Mouse (Mus musculus): ENCODE measurements at regions not wholly inside any gene's neighbourhood (a gene's known extent, or its start where the extent isn't known, plus 50 kb on each side); places are given as distances from the start of the nearest gene placed in this dataset.

DNA sequence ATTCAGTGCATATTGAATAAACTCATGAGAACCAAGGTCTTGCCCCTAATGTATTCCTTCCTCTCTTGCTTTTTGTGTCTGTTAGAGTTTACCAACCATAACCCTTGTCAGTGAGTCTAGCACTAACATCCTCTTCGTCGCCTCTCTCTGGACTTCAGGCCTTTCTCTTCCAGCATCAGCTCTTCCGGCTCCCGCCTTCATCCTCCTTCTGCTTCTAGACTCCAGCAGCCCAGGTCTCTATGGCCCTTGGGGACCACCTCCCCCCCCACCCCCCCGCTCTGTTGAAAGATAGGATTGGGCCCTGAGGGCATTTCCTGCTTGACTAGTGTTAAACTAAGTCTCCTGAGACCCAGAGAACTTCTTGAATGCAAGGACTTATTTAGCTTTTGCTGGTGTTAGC is 144.7 kb upstream of the Mocs1 start:
- TF ChIP-seq POLR2A (IDR thresholded peaks at IDR 0.05; ENCODE audit: insufficient read depth, low read depth, low read length) (no peak), CTCF (IDR thresholded peaks at IDR 0.05) (no peak), EP300 (IDR thresholded peaks at IDR 0.05; ENCODE audit: insufficient read depth, low read depth, low read length) (no peak)
